Mouse (Mus musculus) T-helper 2 cell (primary cell): ENCODE measurements around the gene Ddn.

Experiments used
- in situ Hi-C: fragments of 300-600 bp; cut with MboI, MseI; formaldehyde crosslinking; loops from one replicate; pipeline ENCODE4 v1.15.1; 2025; ENCODE audit warnings: high pct_unique_total_duplicates

Gene Ddn

GRCm38 (mm10) chr15:98797835-98798492 is 11.3 kb downstream of the Ddn start:
- in situ Hi-C loops = no loop called here

- in situ Hi-C loops = no loop called here
These were observed 12.3 kb downstream of the Ddn start for GRCm38 (mm10) chr15:98796803-98797595.

DNA sequence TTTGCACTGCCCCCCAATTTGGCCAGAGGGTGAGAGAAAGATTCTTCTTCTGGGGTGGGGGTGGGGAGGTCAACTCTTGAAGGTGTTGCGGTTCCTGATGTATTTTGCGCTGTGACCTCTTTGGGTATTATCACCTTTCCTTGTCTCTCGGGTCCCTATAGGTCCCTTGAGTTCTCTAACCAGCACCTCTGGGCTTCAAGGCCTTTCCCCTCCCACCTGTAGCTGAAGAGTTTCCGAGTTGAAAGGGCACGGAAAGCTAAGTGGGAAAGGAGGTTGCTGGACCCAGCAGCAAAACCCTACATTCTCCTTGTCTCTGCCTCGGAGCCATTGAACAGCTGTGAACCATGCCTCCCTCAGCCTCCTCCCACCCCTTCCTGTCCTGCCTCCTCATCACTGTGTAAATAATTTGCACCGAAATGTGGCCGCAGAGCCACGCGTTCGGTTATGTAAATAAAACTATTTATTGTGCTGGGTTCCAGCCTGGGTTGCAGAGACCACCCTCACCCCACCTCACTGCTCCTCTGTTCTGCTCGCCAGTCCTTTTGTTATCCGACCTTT is 16.1 kb downstream of the Ddn start:
- in situ Hi-C loops = no loop called here

GRCm38 (mm10) chr15:98792233-98793020 is 16.9 kb downstream of the Ddn start:
- in situ Hi-C loops = no loop called here

GRCm38 (mm10) chr15:98791771-98792170 is 17.5 kb downstream of the Ddn start:
- in situ Hi-C loops = no loop called here

GRCm38 (mm10) chr15:98791221-98791620 is 18.1 kb downstream of the Ddn start:
- in situ Hi-C loops = no loop called here

DNA sequence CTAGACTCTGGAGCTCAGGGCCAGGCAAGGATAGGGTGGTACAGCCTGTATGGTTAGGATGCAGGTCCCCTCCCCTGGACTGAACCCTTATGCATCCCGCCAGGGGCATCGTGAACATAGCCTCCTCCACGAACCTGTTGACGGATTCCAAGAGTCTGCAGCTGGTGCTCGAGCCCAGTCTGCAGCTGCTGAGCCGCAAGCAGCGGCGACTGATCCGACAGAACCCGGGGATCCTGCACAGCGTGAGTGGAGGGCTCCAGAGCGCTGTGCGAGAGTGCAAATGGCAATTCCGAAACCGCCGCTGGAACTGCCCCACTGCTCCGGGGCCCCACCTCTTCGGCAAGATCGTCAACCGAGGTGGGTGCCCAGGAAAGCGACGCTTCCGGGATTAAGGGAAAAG is 18.5 kb downstream of the Ddn start:
- in situ Hi-C loops = no loop called here

DNA sequence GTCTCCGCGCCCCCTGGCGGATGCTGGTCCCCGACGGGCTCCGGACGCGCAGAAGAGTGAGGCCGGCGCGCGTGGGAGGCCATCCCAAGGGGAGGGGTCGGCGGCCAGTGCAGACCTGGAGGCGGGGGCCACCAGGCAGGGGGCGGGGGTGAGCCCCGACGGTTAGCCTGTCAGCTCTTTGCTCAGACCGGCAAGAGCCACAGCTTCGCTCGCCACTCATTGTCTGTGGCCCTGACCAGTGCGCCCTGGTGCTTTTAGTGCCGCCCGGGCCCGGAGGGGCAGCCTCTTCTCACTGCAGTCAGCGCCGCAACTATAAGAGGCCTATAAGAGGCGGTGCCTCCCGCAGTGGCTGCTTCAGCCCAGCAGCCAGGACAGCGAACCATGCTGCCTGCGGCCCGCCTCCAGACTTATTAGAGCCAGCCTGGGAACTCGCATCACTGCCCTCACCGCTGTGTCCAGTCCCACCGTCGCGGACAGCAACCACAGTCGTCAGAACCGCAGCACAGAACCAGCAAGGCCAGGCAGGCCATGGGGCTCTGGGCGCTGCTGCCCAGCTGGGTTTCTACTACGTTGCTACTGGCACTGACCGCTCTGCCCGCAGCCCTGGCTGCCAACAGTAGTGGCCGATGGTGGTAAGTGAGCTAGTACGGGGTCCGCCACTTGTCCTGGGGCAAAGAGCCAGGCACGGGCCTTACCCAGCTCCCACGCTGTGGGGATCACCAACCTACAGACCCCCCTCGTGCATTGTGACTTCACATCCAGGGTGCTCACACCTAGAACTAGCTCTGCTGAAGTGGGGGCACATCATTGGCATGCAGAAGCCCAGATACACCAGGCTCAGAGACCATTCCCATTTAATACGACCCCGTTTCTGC is 19.4 kb downstream of the Ddn start, which contains the start of gene Wnt1:
TSS of gene Wnt1 (plus strand) at position 197 of the 875 bp plus-strand sequence.
- in situ Hi-C loops = no loop called here

- in situ Hi-C loops = no loop called here
These were observed 20.2 kb downstream of the Ddn start for GRCm38 (mm10) chr15:98788972-98789660.

- in situ Hi-C loops = no loop called here
These were observed 21.4 kb downstream of the Ddn start for GRCm38 (mm10) chr15:98787930-98788329.

DNA sequence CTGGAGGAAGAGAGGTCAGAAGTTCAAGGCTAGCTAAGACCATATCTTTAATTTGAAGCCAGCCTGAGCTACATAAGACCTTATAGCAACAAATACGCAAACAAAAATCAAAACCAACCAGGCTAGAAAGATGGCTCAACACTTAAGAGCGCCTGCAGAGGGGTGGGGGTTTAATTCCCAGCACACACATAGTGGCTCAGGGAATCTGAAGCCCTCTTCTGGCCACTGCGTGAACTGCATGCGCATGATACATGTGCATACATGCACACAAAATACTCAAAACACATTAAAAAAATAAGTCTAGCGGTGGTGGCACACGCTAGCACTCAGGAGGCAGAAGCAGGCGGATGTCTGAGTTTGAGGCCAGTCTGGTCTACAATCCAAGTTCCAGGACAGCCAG is 23.5 kb downstream of the Ddn start:
- in situ Hi-C loops = no loop called here

DNA sequence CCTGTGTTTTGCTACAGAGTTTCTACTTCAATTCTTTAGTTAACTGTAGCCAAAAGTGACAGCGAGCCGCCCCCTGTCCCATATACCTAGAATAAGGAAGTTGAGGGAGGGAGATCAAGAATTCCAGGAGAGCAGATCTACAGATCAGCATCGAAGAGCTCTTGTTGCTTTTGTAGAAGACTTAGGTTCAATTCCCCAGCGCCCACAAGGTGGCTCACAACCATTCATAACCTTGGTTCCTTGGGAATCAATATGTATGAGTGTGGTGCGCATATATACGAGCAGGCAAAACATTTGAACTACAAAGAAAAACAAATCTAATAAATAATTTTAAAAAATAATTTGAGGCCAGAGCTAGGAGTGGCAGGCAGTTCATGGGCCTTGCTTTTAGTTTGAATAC is 28.1 kb downstream of the Ddn start:
- in situ Hi-C loops = no loop called here

DNA sequence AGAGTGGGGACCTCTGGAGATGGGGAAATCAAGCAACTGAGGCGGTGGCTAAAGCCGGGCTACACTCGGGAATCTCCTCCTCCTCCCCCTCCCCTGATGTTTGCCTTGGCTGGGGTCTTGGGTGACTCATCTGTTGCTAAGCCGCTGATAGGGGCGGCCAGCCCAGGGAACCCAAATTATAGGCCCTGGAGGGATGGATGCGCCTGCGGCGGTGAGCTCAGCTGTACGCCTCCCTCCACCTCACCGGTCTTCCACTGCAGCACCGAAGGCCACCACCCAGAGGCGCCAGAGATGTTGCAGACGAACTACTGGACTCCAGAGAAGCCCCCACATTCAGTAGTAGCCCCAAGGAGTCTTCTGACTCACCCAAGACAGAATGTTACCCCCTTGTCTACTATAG is 28.7 kb downstream of the Ddn start:
- in situ Hi-C loops = no loop called here

- in situ Hi-C loops = no loop called here
These were observed 29.2 kb downstream of the Ddn start for GRCm38 (mm10) chr15:98780075-98780474.

DNA sequence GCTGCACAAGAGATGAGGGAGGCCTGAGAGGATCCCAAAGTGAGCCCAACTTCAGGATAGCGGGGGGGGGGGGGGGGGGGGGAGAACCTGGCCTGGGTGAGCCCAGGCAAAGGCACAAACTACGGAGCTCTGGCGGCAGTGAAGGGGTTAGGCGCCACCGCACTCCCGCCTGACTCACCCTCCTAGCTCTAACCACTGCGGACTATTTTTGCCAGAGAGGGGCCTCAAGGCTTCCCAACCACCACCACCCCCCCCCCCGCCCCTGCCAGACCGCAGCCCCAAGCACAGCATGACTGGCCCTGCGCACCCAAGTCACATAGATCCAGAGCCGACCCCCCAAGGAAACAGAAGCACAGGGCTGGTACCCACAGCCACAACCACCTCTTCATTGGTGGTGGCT is 30.5 kb downstream of the Ddn start:
- in situ Hi-C loops = no loop called here

DNA sequence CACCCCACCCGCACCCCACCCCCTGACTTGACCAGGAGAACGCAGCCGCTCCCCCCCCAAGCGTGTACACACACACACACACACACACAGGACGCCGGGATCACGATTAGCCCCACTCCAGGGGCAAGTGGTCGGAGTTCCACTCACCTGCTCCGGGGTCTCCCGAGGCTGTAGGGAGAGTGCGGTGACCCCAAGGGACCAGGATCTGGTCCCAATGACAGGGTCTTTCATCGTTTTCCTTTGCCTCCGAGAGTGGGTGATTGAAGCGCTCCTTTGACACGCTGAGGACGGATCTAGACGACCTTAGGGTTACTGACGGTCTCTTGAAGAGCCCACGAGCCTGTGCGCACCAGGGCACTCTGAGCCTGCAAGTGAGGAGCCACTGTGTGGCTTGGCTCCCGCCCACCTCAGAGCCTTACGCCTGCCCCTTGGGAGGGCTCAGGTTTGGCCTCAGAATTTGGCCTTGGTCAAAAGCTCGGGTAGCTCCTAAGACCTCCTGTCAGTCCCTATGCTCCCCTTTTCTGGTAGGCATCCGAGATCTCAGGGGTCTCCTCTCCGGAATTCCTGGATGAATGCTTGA is 31.0 kb downstream of the Ddn start:
- in situ Hi-C loops = no loop called here

DNA sequence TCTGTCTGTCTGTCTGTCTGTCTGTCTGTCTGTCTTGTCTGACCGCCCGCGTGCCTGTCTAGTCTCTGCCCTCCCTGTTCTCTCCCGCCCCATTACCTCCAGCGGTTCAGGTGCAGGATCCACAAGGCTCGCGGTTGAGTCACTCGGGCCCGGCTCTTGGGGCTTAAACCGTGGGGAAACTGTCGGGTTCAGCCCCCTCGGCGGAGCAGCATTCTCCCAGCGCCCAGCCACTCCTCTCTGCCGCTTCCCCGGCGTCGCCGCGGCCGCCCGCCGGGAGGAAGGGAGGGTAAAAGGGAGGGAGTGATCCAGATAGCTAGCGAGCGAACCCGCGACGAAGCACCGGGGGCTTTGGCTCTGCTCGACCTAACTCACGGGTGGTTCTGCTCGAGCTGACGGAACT is 31.5 kb downstream of the Ddn start, which contains the start of gene Wnt10b:
TSS of gene Wnt10b (minus strand) at position 389 of the 400 bp plus-strand sequence.
- in situ Hi-C loops = no loop called here

GRCm38 (mm10) chr15:98777005-98777616 is 32.2 kb downstream of the Ddn start:
- in situ Hi-C loops = no loop called here

DNA sequence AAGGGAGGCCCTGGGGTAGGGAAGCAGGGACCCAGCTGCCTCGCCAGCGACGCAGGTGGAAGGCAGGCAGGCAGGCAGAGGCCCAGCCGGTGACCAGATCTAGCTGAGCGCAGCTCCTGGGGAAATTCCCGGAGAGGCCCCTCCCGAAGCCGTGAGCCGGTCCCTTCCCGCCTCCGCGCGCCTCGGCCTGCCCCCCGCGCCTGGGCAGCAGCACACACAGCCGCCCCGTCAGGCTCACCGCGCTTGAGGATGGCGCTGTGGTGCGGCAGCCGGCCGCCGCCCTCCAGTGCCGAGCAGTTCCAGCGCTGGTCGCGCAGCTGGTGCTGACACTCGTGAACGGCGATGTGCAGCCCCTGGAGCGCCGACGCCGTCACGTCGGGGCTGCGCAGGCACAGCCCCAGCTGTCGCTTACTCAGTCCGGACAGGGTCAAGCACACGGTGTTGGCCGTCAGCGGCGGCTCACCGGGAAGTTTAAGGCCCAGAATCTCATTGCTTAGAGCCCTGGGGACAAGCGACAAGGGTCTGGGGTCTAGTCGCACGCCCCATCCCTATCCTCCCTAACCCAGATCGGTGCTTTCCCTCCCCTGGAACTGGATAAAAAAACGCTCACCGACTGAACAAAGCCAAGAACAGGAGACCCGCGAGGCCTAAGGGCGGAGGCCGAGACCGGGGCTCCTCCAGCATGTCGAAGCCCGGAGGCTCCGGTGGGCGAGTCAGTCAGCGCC is 32.8 kb downstream of the Ddn start:
- in situ Hi-C loops = no loop called here
